Mouse (Mus musculus) ES-E14 (cell line): ENCODE results near the gene Cdhr3. TPM values are rescaled to one million over a fixed set of nuclear protein-coding genes. Genes with fewer than 3 reads are reported as not detected.

Experiments used
- DNase-seq: peaks from one replicate; pipeline ENCODE4 v3.0.0-alpha.2; 2013; ENCODE audit warnings: low read depth, low spot score
- H3K27ac ChIP-seq: 2 replicates; pipeline ENCODE4 v1.5.1; 2012; ENCODE audit warnings: low read depth, mild to moderate bottlenecking, low read length, moderate library complexity, mixed read lengths; ENCODE audit not compliant: poor library complexity, insufficient read depth, severe bottlenecking
- H3K36me3 ChIP-seq: 2 replicates; pipeline ENCODE4 v1.6.1; 2012; ENCODE audit warnings: mild to moderate bottlenecking, low read length, moderate library complexity, mixed read lengths; ENCODE audit not compliant: control insufficient read depth, poor library complexity, insufficient read depth, severe bottlenecking
- H3K4me1 ChIP-seq, 2 experiments: fragments of 150-350 bp in 1 of 2; sonication (generic) in 1 of 2; 2 replicates each; pipeline ENCODE4 v1.6.1; 2012; ENCODE audit warnings: low read length in 2 of 2, mild to moderate bottlenecking in 1 of 2, mixed read lengths in 1 of 2; ENCODE audit not compliant: control insufficient read depth in 2 of 2, insufficient read depth in 2 of 2, poor library complexity in 1 of 2
- H3K4me3 ChIP-seq, 2 experiments: fragments of 150-350 bp in 1 of 2; sonication (generic) in 1 of 2; 2 replicates each; pipeline ENCODE4 v1.5.1; 2012; ENCODE audit warnings: low read length in 2 of 2, low read depth in 1 of 2, mild to moderate bottlenecking in 1 of 2, mixed read lengths in 1 of 2; ENCODE audit not compliant: insufficient read depth in 1 of 2, poor library complexity in 1 of 2, severe bottlenecking in 1 of 2
- H3K9ac ChIP-seq: 2 replicates; pipeline ENCODE4 v1.6.1; 2012; ENCODE audit warnings: low read depth, mild to moderate bottlenecking, low read length, mixed read lengths; ENCODE audit not compliant: poor library complexity, insufficient read depth, severe bottlenecking
- H3K9me3 ChIP-seq: fragments of 150-350 bp; sonication (generic); 2 replicates; pipeline ENCODE4 v1.6.1; 2012; ENCODE audit warnings: low read depth, mild to moderate bottlenecking, low read length; ENCODE audit not compliant: control insufficient read depth, insufficient read depth
- CHD2 ChIP-seq: IDR thresholded peaks from 2 replicates; pipeline ENCODE4 v1.6.1; 2014; ENCODE audit warnings: mild to moderate bottlenecking, low read depth, low read length, inconsistent platforms
- HCFC1 ChIP-seq: IDR thresholded peaks from 2 replicates; pipeline ENCODE4 v1.6.1; 2012; ENCODE audit warnings: low read length, inconsistent platforms, borderline replicate concordance; ENCODE audit not compliant: insufficient read depth
- MAFK ChIP-seq: IDR thresholded peaks from 2 replicates; pipeline ENCODE4 v1.6.1; 2014; ENCODE audit warnings: mild to moderate bottlenecking, low read depth, low read length, inconsistent platforms; ENCODE audit not compliant: insufficient read depth
- ZC3H11A ChIP-seq: IDR thresholded peaks from 2 replicates; pipeline ENCODE4 v1.6.1; 2012; ENCODE audit warnings: low read depth, mild to moderate bottlenecking, inconsistent platforms, low read length, borderline replicate concordance
- ZNF384 ChIP-seq: IDR thresholded peaks from 2 replicates; pipeline ENCODE4 v1.6.1; 2012; ENCODE audit warnings: low read depth, low read length, inconsistent platforms
- in situ Hi-C, 2 experiments: fragments of 600-800 bp; cut with MboI; formaldehyde crosslinking; loops; one replicate each; pipeline ENCODE4 v1.15.1; 2025; ENCODE audit warnings: low sequenced_read_pairs in 2 of 2, inconsistent platforms in 1 of 2; ENCODE audit not compliant: unreplicated experiment in 2 of 2
- total RNA-seq: library from RNA; depleted of rRNA; stranded (reverse); fragments of 300-350 nt; gene quantifications from 2 replicates; pipeline ENCODE4 v1.2.3, GENCODE M21; 2012

Cdhr3 gene
- total RNA-seq, 1 experiment = not detected

- Histone ChIP-seq H3K9ac (no peak overlapping the region), H3K36me3 (no peaks in the 10 kb centered on the region), H3K4me1 (no peaks in the 10 kb centered on the region), H3K27ac (no peak overlapping the region), H3K9me3 (no peaks in the 10 kb centered on the region), H3K4me3 (no peak overlapping the region)
- in situ Hi-C loops = no loop called here
- no peak for DNase-seq
- TF ChIP-seq HCFC1 = no peak
- TF ChIP-seq ZNF384 = no peak
- no peak for TF ChIP-seq CHD2
- no peak for TF ChIP-seq MAFK
- no peak for TF ChIP-seq ZC3H11A
Observed at GRCm38 (mm10) chr12:32998766-32999165, 93.9 kb downstream of the Cdhr3 start.

GRCm38 (mm10) chr12:32995081-32995834 is 97.4 kb downstream of the Cdhr3 start:
- in situ Hi-C loops = no loop called here
- H3K9ac ChIP-seq = no peak overlapping the region
- DNase-seq = no peak
- H3K36me3 ChIP-seq = no peaks in the 10 kb centered on the region
- no peak overlapping the region for H3K4me3 ChIP-seq
- no peak overlapping the region for H3K27ac ChIP-seq
- TF ChIP-seq ZC3H11A (no peak), ZNF384 (no peak), HCFC1 (no peak), MAFK (no peak), CHD2 (no peak)
- H3K4me1 ChIP-seq = no peaks in the 10 kb centered on the region
- H3K9me3 ChIP-seq = no peaks in the 10 kb centered on the region

- TF ChIP-seq ZC3H11A (no peak), HCFC1 (no peak), MAFK (no peak), CHD2 (no peak), ZNF384 (no peak)
- H3K36me3 ChIP-seq = no peaks in the 10 kb centered on the region
- no peak overlapping the region for H3K4me3 ChIP-seq
- H3K9ac ChIP-seq = no peak overlapping the region
- H3K27ac ChIP-seq = no peak overlapping the region
- H3K4me1 ChIP-seq = peaks cover 0 to 3% of the 10 kb centered on the region in 2 experiments; a peak in 1 of 4 replicates
- no peaks in the 10 kb centered on the region for H3K9me3 ChIP-seq
- in situ Hi-C loops = no loop called here
- DNase-seq = no peak
Observed at GRCm38 (mm10) chr12:32994081-32994480, 98.6 kb downstream of the Cdhr3 start.

- DNase-seq = no peak
- Histone ChIP-seq H3K36me3 (no peaks in the 10 kb centered on the region), H3K4me3 (no peak overlapping the region), H3K9me3 (no peaks in the 10 kb centered on the region), H3K27ac (no peak overlapping the region), H3K4me1 (peaks cover 0 to 3% of the 10 kb centered on the region in 2 experiments; a peak in 1 of 4 replicates), H3K9ac (no peak overlapping the region)
- TF ChIP-seq CHD2 = no peak
- no peak for TF ChIP-seq ZNF384
- no peak for TF ChIP-seq MAFK
- TF ChIP-seq ZC3H11A = no peak
- no peak for TF ChIP-seq HCFC1
- in situ Hi-C loops = no loop called here
Observed at GRCm38 (mm10) chr12:32989731-32990130, 102.9 kb downstream of the Cdhr3 start.
